In the genomic region with DNA sequence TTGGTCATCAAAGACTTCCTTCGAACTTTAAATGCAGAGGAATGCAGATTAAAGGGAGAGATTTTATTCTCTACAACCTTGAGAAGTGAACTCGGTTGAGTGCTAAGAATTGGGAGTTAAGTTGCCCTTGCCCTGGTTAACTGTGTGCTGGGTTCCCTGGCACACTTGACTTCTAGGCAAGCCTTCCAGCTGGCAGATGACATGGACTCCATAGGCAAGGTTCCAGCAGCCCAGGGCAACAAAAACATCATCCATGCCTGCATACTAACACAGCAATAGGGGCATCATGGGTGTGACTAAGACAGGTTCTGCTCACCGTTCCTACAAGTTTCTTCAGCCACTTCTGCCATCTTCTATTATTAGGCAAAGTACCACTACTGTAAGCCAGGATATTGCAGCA, we compare ENCODE assay signal across 13 mouse cellular contexts. TPM values are rescaled to one million over a fixed set of nuclear protein-coding genes. Genes with fewer than 3 reads are reported as not detected.
A peak's percentile ranks its signal among the peaks of the same experiment; 100 is the strongest.
DNase-seq lines count a peak whose midpoint lies in the region; ATAC-seq lines count a peak whose summit lies in the region.
"Had no signal": no experiment of that assay in that cellular context is flagged by ENCODE, and none has a peak within 500 bp of the region (broad histone marks: within the 10 kb centered on the region; RNA-seq: fewer than 3 reads in every experiment).

No protein-coding gene starts in this region.

- peak; percentile 21 for DNase-seq in adrenal gland, postnatal 25 days
- DNase-seq in adrenal gland, adult 2 months: no peak
- peak; percentile 93 for DNase-seq in heart, adult 11 months
- no peak for DNase-seq in heart, postnatal 4 days
- DNase-seq in adipocyte (ENCODE audit: low spot score): peak; percentile 96
- peak; percentile 18 for DNase-seq in cerebellum, postnatal 36 days
- no peak for DNase-seq in retina, postnatal 1 day
- DNase-seq: gastrocnemius, postnatal 10 days; kidney, postnatal 25 days; lung, adult 18-20 months; thymus, adult 2 months had no signal

- no peak for ATAC-seq in megakaryocyte, adult 5-6 weeks (ENCODE audit: poor library complexity, severe bottlenecking)
- ATAC-seq: intestine, postnatal 0 days had no signal

RNA-seq across cellular contexts. Expression of gene Sumf1, which starts 58.8 kb away (rescaled TPM):
- total RNA-seq in adrenal gland, postnatal 25 days (2021): 33.3 and 42.4 TPM in 2 replicates
- total RNA-seq in adrenal gland, adult 2 months (2021): 10 to 100 TPM; 37.8 to 44.8 TPM
- polyA plus RNA-seq in adrenal gland, adult 2 months (2012; rRNA removed): 70.3 and 87.0 TPM in 2 replicates
- 10 to 100 TPM; 18.0 to 21.5 TPM for total RNA-seq in heart, postnatal 4 days (2021)
- total RNA-seq in megakaryocyte, adult 5-6 weeks (2015): 43.7 and 48.2 TPM in 2 replicates
- total RNA-seq in megakaryocyte, adult 5-6 weeks (2017): 44.8 and 49.1 TPM in 2 replicates

Comparison
In these comparisons a context has a peak if more than half of its experiments do, and no peak if none do; other contexts are left out.
1. DNase-seq: peak in adrenal gland, postnatal 25 days (single experiment), heart, adult 11 months (single experiment), adipocyte (single experiment) and cerebellum, postnatal 36 days (2 of 2); none in adrenal gland, adult 2 months (single experiment), heart, postnatal 4 days (single experiment) and retina, postnatal 1 day (single experiment).